Mouse (Mus musculus) neural tube, embryonic 14.5 days (tissue): ENCODE measurements around the gene Rep15. TPM values are rescaled to one million over a fixed set of nuclear protein-coding genes. Genes with fewer than 3 reads are reported as not detected.

Experiments
- ATAC-seq: fragments of 200-750 bp; cut with Nextera tagmentation; 2 replicates; pipeline ENCODE4 v1.8.0; 2017; ENCODE audit warnings: low read depth, mild to moderate bottlenecking, moderate TSS enrichment, moderate library complexity
- H3K27ac ChIP-seq: fragments of 300-500 bp; sonication (generic); 2 replicates; pipeline ENCODE4 v1.5.1; 2014; ENCODE audit warnings: low read depth, mild to moderate bottlenecking, control low read depth, low read length, moderate library complexity, mixed read lengths
- H3K27me3 ChIP-seq: fragments of 300-500 bp; sonication (generic); 2 replicates; pipeline ENCODE4 v1.6.1; 2014; ENCODE audit warnings: low read length; ENCODE audit not compliant: control insufficient read depth, insufficient read depth
- H3K36me3 ChIP-seq: fragments of 300-500 bp; sonication (generic); 2 replicates; pipeline ENCODE4 v1.6.1; 2014; ENCODE audit warnings: low read length, mixed read lengths; ENCODE audit not compliant: control insufficient read depth, insufficient read depth
- H3K4me1 ChIP-seq: fragments of 300-500 bp; sonication (generic); 2 replicates; pipeline ENCODE4 v1.6.1; 2014; ENCODE audit warnings: low read length; ENCODE audit not compliant: control insufficient read depth, insufficient read depth
- H3K4me2 ChIP-seq: fragments of 300-500 bp; sonication (generic); 2 replicates; pipeline ENCODE4 v1.6.1; 2014; ENCODE audit warnings: mild to moderate bottlenecking, low read depth, low read length, control low read depth
- H3K4me3 ChIP-seq: fragments of 300-500 bp; sonication (generic); 2 replicates; pipeline ENCODE4 v1.5.1; 2014; ENCODE audit warnings: low read depth, low read length, control low read depth, mixed read lengths
- H3K9ac ChIP-seq: fragments of 300-500 bp; sonication (generic); replicated peaks from 2 replicates; pipeline ENCODE4 v1.6.1; 2014; ENCODE audit warnings: low read depth, mild to moderate bottlenecking, control low read depth, low read length, mixed read lengths
- H3K9me3 ChIP-seq: fragments of 300-500 bp; sonication (generic); 2 replicates; pipeline ENCODE4 v1.6.1; 2016; ENCODE audit warnings: low read length; ENCODE audit not compliant: control insufficient read depth
- WGBS: fragments of 180-500 bp; shearing (Covaris S2); extraction: QIAGEN DNeasy Blood & Tissue Kit; methylation state at CpG from one replicate; pipeline ENCODE4 v1.1.7; 2014; 5-methylcytosine and 5-hydroxymethylcytosine counted together
- polyA plus RNA-seq: library from polyadenylated mRNA; unstranded; fragments of >200 nt; fragmentation: Nextera tagmentation; extraction: Ambion mirVana; gene quantifications from 2 replicates; pipeline ENCODE4 v1.2.1, GENCODE M21; 2014

Rep15 gene
- polyA plus RNA-seq, 1 experiment from 2014 or later = 0.60 TPM

- Histone ChIP-seq H3K4me2 (peak overlapping the region; percentile 72), H3K4me3 (peak overlapping the region; percentile 53), H3K9me3 (no peaks in the 10 kb centered on the region), H3K4me1 (peaks cover 7% of the 10 kb centered on the region), H3K36me3 (peaks cover 13% of the 10 kb centered on the region; the same call in 1 of the 2 replicates), H3K27me3 (no peaks in the 10 kb centered on the region), H3K27ac (no peak overlapping the region), H3K9ac (peak overlapping the region; percentile 89; the same call in 1 of the 2 replicates)
- no peak for ATAC-seq
- WGBS = 56% methylated on average over 7 of the region's 7 CpGs
Measured at GRCm38 (mm10) chr6:147043633-147044032, 11.2 kb downstream of the Rep15 start.

- Histone ChIP-seq H3K4me1 (no peaks in the 10 kb centered on the region), H3K4me3 (no peak overlapping the region), H3K27me3 (no peaks in the 10 kb centered on the region), H3K4me2 (no peak overlapping the region), H3K9ac (no peak overlapping the region), H3K9me3 (no peaks in the 10 kb centered on the region), H3K36me3 (peaks cover 39% of the 10 kb centered on the region), H3K27ac (no peak overlapping the region)
- WGBS = 98% methylated on average over 13 of the region's 13 CpGs
- no peak for ATAC-seq
Measured at GRCm38 (mm10) chr6:147049239-147049805, 16.9 kb downstream of the Rep15 start.

- 97% methylated on average over 8 of the region's 8 CpGs for WGBS
- peaks cover 33% of the 10 kb centered on the region for H3K36me3 ChIP-seq
- H3K4me2 ChIP-seq = no peak overlapping the region
Measured at GRCm38 (mm10) chr6:147051666-147052065, 19.3 kb downstream of the Rep15 start.

GRCm38 (mm10) chr6:147052440-147052839 is 20.1 kb downstream of the Rep15 start:
- Histone ChIP-seq H3K4me3 (no peak overlapping the region), H3K27me3 (no peaks in the 10 kb centered on the region), H3K9ac (no peak overlapping the region), H3K4me1 (no peaks in the 10 kb centered on the region), H3K4me2 (no peak overlapping the region), H3K9me3 (no peaks in the 10 kb centered on the region), H3K36me3 (peaks cover 33% of the 10 kb centered on the region), H3K27ac (no peak overlapping the region)
- ATAC-seq = no peak
- WGBS = 95% methylated on average over 9 of the region's 9 CpGs

More at GRCm38 (mm10) chr6:147051666-147052065, 19.3 kb downstream of the Rep15 start:
- Histone ChIP-seq H3K9me3 (no peaks in the 10 kb centered on the region), H3K4me1 (no peaks in the 10 kb centered on the region), H3K27ac (no peak overlapping the region), H3K4me3 (no peak overlapping the region), H3K27me3 (no peaks in the 10 kb centered on the region), H3K9ac (no peak overlapping the region)
- ATAC-seq = no peak

- H3K9ac ChIP-seq = no peak overlapping the region
- no peak overlapping the region for H3K27ac ChIP-seq
- ATAC-seq = no peak
- no peaks in the 10 kb centered on the region for H3K9me3 ChIP-seq
- H3K4me2 ChIP-seq = no peak overlapping the region
- no peaks in the 10 kb centered on the region for H3K4me1 ChIP-seq
- H3K36me3 ChIP-seq = peaks cover 24% of the 10 kb centered on the region
- WGBS = 87% methylated on average over 19 of the region's 19 CpGs
- H3K27me3 ChIP-seq = no peaks in the 10 kb centered on the region
- no peak overlapping the region for H3K4me3 ChIP-seq
Measured at GRCm38 (mm10) chr6:147053785-147054646, 21.6 kb downstream of the Rep15 start.

- H3K9ac ChIP-seq = no peak overlapping the region
- ATAC-seq = no peak
- H3K27ac ChIP-seq = no peak overlapping the region
- H3K4me2 ChIP-seq = no peak overlapping the region
- H3K9me3 ChIP-seq = no peaks in the 10 kb centered on the region
- H3K27me3 ChIP-seq = no peaks in the 10 kb centered on the region
- H3K36me3 ChIP-seq = peaks cover 13% of the 10 kb centered on the region
- no peak overlapping the region for H3K4me3 ChIP-seq
- H3K4me1 ChIP-seq = no peaks in the 10 kb centered on the region
- WGBS = 92% methylated on average over 10 of the region's 10 CpGs
Measured at GRCm38 (mm10) chr6:147055374-147055977, 23.1 kb downstream of the Rep15 start.

- Histone ChIP-seq H3K27me3 (no peaks in the 10 kb centered on the region), H3K4me3 (no peak overlapping the region), H3K4me2 (no peak overlapping the region), H3K27ac (no peak overlapping the region), H3K9ac (no peak overlapping the region), H3K4me1 (no peaks in the 10 kb centered on the region), H3K36me3 (no peaks in the 10 kb centered on the region; the same call in 1 of the 2 replicates), H3K9me3 (no peaks in the 10 kb centered on the region)
- ATAC-seq = no peak
- 72% methylated on average over 7 of the region's 7 CpGs for WGBS
Measured at GRCm38 (mm10) chr6:147059326-147059725, 26.9 kb downstream of the Rep15 start.

- peaks cover 5% of the 10 kb centered on the region; the same call in 1 of the 2 replicates for H3K36me3 ChIP-seq
- H3K4me2 ChIP-seq = no peak overlapping the region; the same call in 1 of the 2 replicates
- H3K9me3 ChIP-seq = no peaks in the 10 kb centered on the region
- H3K27me3 ChIP-seq = no peaks in the 10 kb centered on the region
- no peaks in the 10 kb centered on the region for H3K4me1 ChIP-seq
- ATAC-seq = peak; percentile 95
- no peak overlapping the region for H3K9ac ChIP-seq
- 61% methylated on average over 9 of the region's 9 CpGs for WGBS
- H3K27ac ChIP-seq = peak overlapping the region; percentile 18; the same call in 1 of the 2 replicates
- H3K4me3 ChIP-seq = no peak overlapping the region
Measured at GRCm38 (mm10) chr6:147061630-147062029, 29.2 kb downstream of the Rep15 start.
